Mouse (Mus musculus): ENCODE measurements at regions not wholly inside any gene's neighbourhood (a gene's known extent, or its start where the extent isn't known, plus 50 kb on each side); places are given as distances from the start of the nearest gene placed in this dataset.
"Not testable (repeated sequence)": the region's sequence is repeated elsewhere in the genome, so short reads cannot be mapped to it uniquely, and the experiment has no call there.

DNA sequence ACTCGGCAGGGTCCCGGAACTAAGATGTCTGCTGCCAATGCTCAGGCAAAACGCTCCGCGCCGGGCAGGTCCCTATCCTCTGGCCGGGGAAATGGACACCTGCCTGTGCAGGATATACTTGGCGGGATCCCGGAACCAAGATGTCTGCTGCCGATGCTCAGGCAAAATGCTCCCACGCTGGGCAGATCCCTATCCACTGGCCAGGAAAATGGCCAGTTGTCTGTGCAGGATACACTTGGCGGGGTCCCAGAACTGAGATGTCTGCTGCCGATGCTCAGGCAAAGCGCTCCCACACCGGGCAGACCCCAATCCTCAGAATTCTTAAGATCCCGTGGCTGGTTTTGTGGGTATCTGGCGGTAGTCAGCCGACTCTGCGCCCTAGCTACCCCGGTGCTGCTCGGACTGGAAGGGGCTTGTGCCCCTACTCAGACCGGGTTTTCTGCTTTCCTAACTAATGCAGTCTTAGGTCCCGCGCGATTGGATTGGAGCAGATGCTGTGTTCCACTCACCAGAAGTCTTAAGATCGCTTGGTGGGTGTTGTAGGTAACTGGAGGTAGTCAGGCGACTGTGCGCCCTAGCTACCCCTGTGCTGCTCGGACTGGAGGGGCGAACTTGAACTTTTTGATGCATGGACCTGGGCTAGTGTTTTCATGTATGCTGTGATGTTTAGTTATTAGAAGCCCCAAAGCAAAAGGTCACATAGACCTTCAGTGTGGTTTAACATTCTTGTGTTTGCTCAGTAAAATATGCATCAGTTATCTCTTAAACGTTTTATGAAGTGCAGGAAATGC, 577.9 kb upstream of the BB014433 start:
- TF ChIP-seq POLR2A (IDR thresholded peaks at IDR 0.05; ENCODE audit: low read depth, low read length); CTCF (IDR thresholded peaks at IDR 0.05; ENCODE audit: borderline replicate concordance, insufficient read depth, low read length): not testable (repeated sequence)
